Mouse (Mus musculus): ENCODE measurements around the gene Frmpd1.

The Frmpd1 gene

DNA sequence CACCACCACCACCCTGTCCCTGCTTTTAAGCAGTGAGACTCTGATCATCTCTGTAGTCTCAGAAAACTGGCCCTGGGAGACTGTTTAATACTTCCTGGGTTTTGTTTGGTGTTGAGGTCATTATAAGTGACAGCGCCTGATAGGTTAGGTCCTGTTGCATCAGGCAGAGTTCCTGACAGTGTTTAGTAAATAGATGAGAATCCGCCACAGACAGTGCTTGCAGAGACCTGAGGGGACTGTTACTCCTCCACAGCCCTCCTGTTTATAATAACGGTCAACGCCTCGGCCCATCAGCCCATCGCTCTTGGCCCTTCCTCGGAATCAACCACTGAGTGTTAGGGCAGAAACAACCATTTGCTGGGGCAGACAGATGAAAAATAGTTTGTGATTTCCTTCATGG lies 57.5 kb downstream of the Frmpd1 start:
- no peak for DNase-seq

DNA sequence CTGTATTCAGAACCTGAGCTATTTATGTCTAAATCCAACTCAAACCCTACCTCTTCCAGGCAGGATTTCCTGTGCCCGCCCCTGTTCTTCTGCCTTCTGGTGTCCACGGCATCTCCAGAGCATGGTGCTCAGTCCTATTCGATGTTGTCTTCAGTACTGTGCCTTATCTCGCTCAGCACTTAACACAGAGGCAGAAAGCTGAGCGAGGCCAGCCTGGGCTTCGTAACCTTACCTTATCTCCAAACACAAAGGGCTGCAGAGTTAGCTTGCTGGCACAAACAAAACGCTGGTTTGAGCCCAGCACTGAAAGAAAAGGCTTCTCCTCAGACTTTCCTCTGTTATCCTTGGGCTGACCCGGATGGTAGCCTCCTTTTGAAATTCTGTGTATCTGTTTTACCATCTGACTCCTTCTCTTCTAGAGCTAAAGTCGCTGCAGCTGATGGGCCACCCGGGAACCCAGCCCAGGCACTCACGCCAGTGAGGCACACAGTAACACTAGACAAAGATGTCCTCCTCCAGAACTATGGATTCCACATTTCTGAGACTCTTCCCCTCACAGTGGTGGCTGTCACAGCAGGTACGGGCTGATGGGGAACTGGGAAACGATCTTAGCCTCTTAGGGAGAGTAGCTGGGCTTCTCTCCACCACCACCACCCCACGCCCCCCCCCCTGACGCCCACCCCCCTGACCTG lies 58.7 kb downstream of the Frmpd1 start:
- DNase-seq, result no peak

GRCm38 (mm10) chr4:45251265-45251664 lies 66.6 kb downstream of the Frmpd1 start:
- no peak for DNase-seq

- DNase-seq, result no peak
Measured at GRCm38 (mm10) chr4:45252861-45253262, 68.2 kb downstream of the Frmpd1 start.

GRCm38 (mm10) chr4:45253839-45254601 lies 69.3 kb downstream of the Frmpd1 start:
- DNase-seq, result no peak

GRCm38 (mm10) chr4:45259232-45259832 lies 74.7 kb downstream of the Frmpd1 start:
- DNase-seq, result no peak

GRCm38 (mm10) chr4:45261551-45261950 lies 76.9 kb downstream of the Frmpd1 start:
- no peak for DNase-seq

DNA sequence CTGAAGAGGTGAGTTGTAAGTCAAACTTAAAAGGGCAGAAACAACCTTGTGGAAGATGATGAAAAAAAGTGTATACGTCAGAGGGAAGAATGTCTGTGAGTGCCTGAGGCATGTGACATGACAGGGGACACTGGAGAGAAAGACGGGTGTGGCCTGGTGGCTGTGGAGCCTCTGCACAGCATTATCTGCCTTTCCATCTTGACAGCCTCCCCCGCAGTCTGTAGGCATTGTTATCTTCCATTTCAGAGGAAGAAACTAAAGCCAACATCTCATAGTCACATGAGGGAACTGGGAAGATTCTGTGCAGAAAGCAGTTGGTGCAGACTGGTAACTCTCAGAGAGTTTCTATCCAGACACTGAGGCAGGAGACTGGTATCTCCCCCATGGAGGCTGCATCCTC lies 83.2 kb downstream of the Frmpd1 start:
- no peak for DNase-seq

DNA sequence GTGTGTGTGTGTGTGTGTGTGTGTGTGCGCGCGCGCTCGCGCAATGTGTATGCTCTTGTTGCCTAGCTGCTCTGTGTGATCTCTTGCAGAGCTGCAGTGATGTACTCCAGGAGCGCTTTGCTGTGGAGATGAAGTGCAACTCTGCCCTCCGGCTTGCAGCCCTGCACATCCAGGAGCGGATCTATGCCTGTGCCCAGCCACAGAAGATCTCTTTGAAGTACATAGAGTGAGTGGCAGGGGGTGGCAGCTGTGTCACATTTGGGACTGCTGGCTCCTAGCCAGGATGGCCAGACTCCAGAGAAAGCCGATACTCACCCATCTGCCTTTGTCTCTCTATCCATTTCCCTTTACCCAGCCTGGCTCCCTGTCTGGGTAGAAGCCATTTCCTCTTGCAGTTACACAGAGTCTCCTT lies 86.4 kb downstream of the Frmpd1 start:
- DNase-seq, result peak; percentile 17

- DNase-seq, result no peak
Measured at GRCm38 (mm10) chr4:45275770-45276169, 91.1 kb downstream of the Frmpd1 start.

DNA sequence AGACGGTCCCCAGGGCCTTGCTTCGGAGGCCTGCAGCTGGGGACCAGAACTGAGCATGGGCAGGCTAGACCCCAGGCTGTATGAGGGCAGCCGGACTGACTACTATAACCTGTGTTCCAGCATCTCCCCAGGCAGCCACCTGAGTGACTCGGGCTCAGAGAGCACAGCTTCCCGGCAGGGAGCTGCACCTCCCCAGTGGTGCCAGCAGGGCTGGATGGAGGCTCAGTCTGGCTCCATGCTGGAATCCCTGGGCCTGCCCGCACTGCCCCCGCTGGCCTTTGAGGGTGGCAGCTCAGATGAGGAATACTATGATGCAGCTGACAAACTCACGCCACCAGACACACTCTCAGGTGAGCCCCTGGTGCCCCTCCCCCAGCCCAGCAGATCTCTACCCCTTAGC lies 94.6 kb downstream of the Frmpd1 start:
- DNase-seq, result no peak

DNA sequence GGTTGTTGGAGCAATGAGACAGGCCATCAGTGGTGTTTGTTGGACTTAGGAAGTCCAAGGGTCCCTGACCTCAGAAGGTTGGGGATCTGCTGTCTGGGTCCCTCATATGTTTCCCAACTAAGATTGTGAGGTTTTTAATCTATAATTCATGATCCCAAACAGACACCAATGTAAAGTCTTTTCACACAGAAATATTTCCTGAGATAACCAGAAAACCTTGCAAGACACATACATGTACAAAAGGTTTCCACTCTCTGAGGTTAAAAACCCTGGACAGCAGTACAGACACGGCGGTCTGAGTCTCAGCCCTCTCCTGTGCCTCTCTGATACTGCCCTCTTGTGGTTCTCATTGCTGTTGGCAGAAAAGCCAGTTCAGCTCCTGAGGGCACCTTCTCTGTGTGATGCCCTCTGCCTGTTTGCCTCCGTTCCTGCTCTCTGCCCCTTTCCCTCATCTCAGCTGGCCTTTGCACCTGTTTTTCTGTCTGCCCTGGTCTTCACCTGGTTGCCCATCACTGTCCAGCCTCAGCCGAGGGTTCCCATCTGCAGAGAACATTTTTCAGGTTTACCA lies 95.4 kb downstream of the Frmpd1 start:
- peak; percentile 52 for DNase-seq

- DNase-seq, result no peak
Measured at GRCm38 (mm10) chr4:45286318-45286717, 101.6 kb downstream of the Frmpd1 start.

DNA sequence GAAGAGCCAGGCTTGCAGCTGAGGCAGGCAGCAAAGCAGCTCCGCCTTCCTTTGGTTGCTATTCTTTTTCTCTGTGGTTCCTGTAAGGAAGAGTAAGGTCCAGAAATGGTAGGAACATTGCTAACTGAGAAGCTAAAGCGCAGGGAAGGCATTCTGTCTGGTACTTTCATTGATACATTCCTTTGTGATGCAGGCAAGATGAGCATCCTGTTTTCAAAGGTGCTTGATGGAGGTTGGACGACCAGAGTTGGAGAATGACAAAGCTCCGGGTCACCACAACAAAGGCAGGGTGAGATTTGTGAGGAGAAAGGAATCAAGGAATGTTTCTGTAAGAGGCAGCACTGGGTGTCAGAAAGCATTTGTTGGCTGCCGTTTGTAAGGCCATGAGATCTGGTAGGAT lies 103.2 kb downstream of the Frmpd1 start:
- no peak for DNase-seq

- peak; percentile 75 for DNase-seq
Measured at GRCm38 (mm10) chr4:45296662-45297564, 112.2 kb downstream of the Frmpd1 start, which contains the start of gene Trmt10b. Gene Trmt10b, plus strand, starts transcription at chr4:45297127.

DNA sequence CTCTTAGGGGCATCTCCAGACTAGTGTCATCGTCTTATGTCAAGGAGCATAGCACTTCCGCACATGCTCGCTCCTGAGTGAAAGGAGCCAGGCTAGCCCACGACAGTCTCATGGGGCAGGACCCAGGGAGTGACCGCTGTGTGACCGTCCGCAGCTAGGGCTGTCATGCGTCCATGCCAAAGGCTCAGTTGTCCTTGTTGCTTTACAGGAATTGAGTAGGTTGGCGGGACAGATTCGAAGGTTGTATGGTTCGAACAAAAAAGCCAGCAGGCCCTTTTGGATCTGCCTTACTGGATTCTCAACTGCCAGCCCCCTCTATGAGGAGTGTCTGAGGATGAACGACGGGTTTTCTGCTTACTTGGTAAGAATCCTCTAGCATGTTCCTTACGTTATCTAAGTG lies 120.9 kb downstream of the Frmpd1 start:
- DNase-seq, result no peak

DNA sequence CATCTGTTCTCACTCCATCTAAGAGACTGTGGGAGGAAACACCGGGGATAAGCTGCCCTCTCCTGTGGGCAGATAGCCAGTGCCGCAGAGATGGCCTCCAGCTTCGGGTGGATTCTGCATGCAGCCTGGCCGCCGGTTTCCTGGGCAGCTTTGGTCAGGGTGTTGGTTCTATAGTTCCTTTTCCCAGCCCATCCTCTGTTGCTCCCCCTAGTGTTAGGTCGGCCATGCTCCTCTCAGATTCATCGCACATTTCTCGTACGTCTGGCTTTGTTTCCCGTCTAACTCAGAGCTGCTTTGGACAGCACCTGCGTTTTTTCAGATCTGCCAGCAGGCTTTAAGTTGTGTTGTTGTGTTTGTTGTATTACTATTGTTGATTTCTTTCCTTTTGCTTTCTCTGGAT lies 123.4 kb downstream of the Frmpd1 start:
- no peak for DNase-seq

DNA sequence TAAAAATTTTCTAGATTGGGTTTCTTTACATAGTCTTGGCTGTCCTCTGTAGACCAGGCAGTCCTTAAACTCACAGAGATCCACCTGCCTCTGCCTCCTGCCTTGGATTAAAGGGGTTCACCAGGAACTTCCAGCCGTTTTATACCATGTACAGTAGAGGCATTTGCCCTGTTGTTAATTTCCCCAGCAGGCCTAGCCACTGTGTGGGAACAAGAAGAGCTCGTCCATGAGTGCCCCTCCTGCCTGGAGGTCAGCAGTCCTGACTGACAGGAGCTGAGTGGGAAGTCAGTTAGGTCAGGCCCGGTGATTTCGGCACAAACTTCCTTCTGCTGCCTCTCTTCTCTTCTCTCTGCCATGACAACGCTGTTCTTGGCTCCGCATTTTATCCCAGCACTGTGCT lies 123.9 kb downstream of the Frmpd1 start:
- DNase-seq, result no peak

- DNase-seq, result no peak
Measured at GRCm38 (mm10) chr4:45311056-45311455, 126.4 kb downstream of the Frmpd1 start.

GRCm38 (mm10) chr4:45320159-45320816 lies 135.6 kb downstream of the Frmpd1 start:
- peak; percentile 88 for DNase-seq

DNA sequence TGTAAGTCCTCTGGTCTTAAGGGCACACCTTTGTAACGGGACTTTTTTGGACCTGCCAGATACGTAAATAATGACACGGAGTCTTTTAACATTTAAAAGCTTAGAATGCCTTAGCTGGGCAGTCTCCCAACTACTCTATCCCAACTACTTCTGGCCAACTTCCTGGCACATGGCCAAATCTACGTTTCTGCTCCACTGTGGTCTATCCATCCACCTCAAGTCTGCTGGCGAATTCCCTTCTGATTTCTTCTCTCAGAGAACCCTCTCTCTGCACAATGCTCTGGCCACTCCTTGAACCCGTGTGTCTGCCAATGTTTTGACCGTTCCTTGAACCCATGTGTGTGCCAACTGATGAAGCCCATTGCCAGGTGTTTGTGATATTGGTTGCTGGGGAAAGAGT lies 146.5 kb downstream of the Frmpd1 start:
- no peak for DNase-seq

GRCm38 (mm10) chr4:45332466-45332865 lies 147.8 kb downstream of the Frmpd1 start:
- DNase-seq, result no peak
